Mouse (Mus musculus) stomach, embryonic 16.5 days (tissue): ENCODE data around the gene Hist1h1c. TPM values are rescaled to one million over a fixed set of nuclear protein-coding genes. Genes with fewer than 3 reads are reported as not detected.

Source experiments
- ATAC-seq: fragments of 200-750 bp; cut with Nextera tagmentation; 2 replicates; pipeline ENCODE4 v1.8.0; 2017; ENCODE audit warnings: moderate number of reproducible peaks, moderate TSS enrichment; ENCODE audit not compliant: insufficient read depth, low FRiP score
- H3K27ac ChIP-seq: fragments of 300-500 bp; sonication (generic); 2 replicates; pipeline ENCODE4 v1.5.1; 2014; ENCODE audit warnings: low read length
- H3K27me3 ChIP-seq: fragments of 300-500 bp; sonication (generic); 2 replicates; pipeline ENCODE4 v1.6.1; 2014; ENCODE audit warnings: low read length, control low read depth, mixed read lengths; ENCODE audit not compliant: control insufficient read depth, insufficient read depth
- H3K36me3 ChIP-seq: fragments of 300-500 bp; sonication (generic); 2 replicates; pipeline ENCODE4 v1.6.1; 2014; ENCODE audit warnings: low read length; ENCODE audit not compliant: control insufficient read depth, insufficient read depth
- H3K4me1 ChIP-seq: fragments of 300-500 bp; sonication (generic); 2 replicates; pipeline ENCODE4 v1.6.1; 2014; ENCODE audit warnings: low read length, control low read depth, mixed read lengths; ENCODE audit not compliant: control insufficient read depth, insufficient read depth
- H3K4me2 ChIP-seq: fragments of 300-500 bp; sonication (generic); 2 replicates; pipeline ENCODE4 v1.6.1; 2014; ENCODE audit warnings: low read depth, low read length, mixed read lengths
- H3K4me3 ChIP-seq: fragments of 300-500 bp; sonication (generic); replicated peaks from 2 replicates; pipeline ENCODE4 v1.5.1; 2014; ENCODE audit warnings: mild to moderate bottlenecking, low read length
- H3K9ac ChIP-seq: fragments of 300-500 bp; sonication (generic); 2 replicates; pipeline ENCODE4 v1.6.1; 2014; ENCODE audit warnings: low read length
- H3K9me3 ChIP-seq: fragments of 300-500 bp; sonication (generic); replicated peaks from 2 replicates; pipeline ENCODE4 v1.6.1; 2016; ENCODE audit warnings: low read length, control low read depth; ENCODE audit not compliant: control insufficient read depth
- WGBS: fragments of 180-500 bp; shearing (Covaris S2); extraction: QIAGEN DNeasy Blood & Tissue Kit; methylation state at CpG from one replicate; pipeline ENCODE4 v1.1.7; 2014; 5-methylcytosine and 5-hydroxymethylcytosine counted together
- polyA plus RNA-seq: library from polyadenylated mRNA; unstranded; fragments of >200 nt; fragmentation: Nextera tagmentation; extraction: Ambion mirVana; gene quantifications from 2 replicates; pipeline ENCODE4 v1.2.1, GENCODE M21; 2015

The Hist1h1c gene
- polyA plus RNA-seq: 53.4 and 58.0 TPM in 2 replicates

DNA sequence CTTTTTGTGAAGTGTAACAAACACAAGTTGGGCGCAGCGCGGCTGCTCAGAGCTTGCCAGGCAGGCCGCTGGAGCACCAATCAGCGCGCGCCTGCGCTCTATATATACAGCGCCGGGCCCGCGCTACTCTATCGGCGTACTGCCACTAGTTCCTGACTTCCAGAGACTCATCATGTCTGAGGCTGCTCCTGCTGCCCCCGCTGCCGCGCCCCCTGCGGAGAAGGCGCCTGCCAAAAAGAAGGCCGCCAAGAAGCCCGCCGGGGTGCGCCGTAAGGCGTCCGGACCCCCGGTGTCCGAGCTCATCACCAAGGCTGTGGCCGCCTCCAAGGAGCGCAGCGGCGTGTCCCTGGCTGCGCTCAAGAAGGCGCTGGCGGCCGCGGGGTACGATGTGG is at the start of gene Hist1h1c:
Hist1h1c (plus strand) TSS at position 132 of the 392 bp plus-strand sequence.
- H3K4me2 ChIP-seq: peak within 1 kb of the TSS; percentile 91
- under 1% methylated on average over 32 of the region's 38 CpGs for WGBS
- ATAC-seq: peak; percentile 92

DNA sequence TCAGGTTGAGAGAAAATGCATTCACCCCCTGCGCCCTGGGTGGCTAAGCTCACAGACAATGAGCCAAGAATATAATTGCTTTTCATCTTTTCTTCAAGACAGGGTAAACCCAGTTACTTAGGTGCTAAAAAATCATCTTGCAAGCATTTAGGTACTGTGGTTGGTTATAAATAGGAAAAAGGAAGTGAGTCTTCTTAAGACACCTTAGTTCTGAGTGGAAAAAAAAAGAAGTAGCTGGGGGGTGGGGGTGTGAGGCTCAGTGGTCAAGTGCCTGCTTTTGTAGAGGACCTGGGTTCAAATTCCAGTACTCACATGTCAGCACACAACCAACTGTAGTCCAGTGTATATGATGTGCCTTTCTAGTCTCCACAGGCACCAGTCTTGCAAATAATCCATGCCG is 49.7 kb upstream of the Hist1h1c start:
- 92% methylated on average over 2 of the region's 2 CpGs for WGBS
- H3K4me1 ChIP-seq: peaks cover 3% of the 10 kb centered on the region; the same call in 1 of the 2 replicates
- H3K9ac ChIP-seq: no peak overlapping the region
- H3K4me2 ChIP-seq: no peak overlapping the region
- no peak overlapping the region for H3K4me3 ChIP-seq
- no peak overlapping the region for H3K27ac ChIP-seq
- no peaks in the 10 kb centered on the region for H3K27me3 ChIP-seq
- no peaks in the 10 kb centered on the region for H3K36me3 ChIP-seq
- no peaks in the 10 kb centered on the region for H3K9me3 ChIP-seq
- ATAC-seq: no peak

More for the DNA sequence above, at the start of gene Hist1h1c:
- peak within 1 kb of the TSS; percentile 99 for H3K27ac ChIP-seq
- H3K27me3 ChIP-seq: no peaks in the 10 kb centered on the region
- peaks cover 13% of the 10 kb centered on the region; the same call in 1 of the 2 replicates for H3K4me1 ChIP-seq
- H3K4me3 ChIP-seq: peak within 1 kb of the TSS; percentile 70
- no peaks in the 10 kb centered on the region for H3K36me3 ChIP-seq
- H3K9me3 ChIP-seq: no peaks in the 10 kb centered on the region
- peak within 1 kb of the TSS; percentile 85 for H3K9ac ChIP-seq

DNA sequence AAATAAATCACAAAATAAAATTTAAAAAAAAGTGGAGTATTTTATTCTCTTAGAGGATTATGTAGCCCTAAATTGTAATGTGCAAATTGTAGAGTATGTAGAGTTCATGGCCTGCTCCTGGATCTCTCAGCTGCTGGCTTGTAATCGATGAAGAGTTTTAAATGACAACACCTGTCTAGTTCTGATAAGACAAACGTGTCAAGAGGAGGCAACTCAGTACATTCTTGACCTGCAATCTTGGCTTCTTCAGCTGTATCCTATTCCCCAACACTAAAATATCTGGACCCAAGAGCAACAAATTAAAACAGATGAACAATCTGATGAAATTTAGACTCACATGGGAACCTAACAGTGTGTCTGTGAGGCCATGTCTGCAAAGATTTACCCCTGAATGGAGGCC is 49.1 kb upstream of the Hist1h1c start:
- H3K4me1 ChIP-seq: peaks cover 3% of the 10 kb centered on the region; the same call in 1 of the 2 replicates
- H3K4me3 ChIP-seq: no peak overlapping the region
- H3K27ac ChIP-seq: no peak overlapping the region
- H3K4me2 ChIP-seq: no peak overlapping the region
- WGBS: 74% methylated on average over 2 of the region's 2 CpGs
- ATAC-seq: no peak
- H3K36me3 ChIP-seq: no peaks in the 10 kb centered on the region
- H3K27me3 ChIP-seq: no peaks in the 10 kb centered on the region
- no peak overlapping the region for H3K9ac ChIP-seq
- H3K9me3 ChIP-seq: no peaks in the 10 kb centered on the region

DNA sequence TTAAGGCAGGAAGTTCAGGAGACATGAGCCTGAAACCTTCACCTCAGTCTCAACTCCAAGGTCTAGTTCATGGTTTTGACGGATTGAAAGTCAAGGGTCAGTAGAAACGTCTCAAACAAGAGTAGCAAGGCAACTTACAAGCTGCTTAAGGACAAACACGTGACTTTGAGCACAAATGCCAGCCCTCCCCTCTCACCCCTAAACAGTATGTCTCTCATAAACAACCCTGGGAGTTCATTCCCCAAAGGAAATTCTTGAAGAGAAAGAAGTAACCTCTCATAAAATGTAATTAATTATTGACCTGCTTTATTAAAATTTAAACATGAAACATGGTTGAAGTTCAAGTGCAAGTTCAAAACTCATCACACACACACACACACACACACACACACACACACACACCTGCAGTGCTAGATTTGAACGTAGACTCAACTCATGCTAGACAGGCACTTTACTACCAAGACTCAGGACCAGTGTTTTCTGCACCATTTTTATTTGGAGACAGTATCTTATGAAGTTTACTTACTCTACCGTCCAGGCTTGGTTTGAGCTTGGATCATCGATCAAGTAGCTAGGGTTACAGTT is 44.7 kb upstream of the Hist1h1c start:
- no peak overlapping the region for H3K4me2 ChIP-seq
- H3K27me3 ChIP-seq: no peaks in the 10 kb centered on the region
- no peaks in the 10 kb centered on the region for H3K9me3 ChIP-seq
- ATAC-seq: no peak
- H3K4me3 ChIP-seq: no peak overlapping the region
- no peaks in the 10 kb centered on the region for H3K36me3 ChIP-seq
- H3K4me1 ChIP-seq: 0 out of 2 replicates have a peak, but pooled peaks cover 2% of the 10 kb centered on the region
- WGBS: 73% methylated on average over 6 of the region's 6 CpGs
- no peak overlapping the region for H3K27ac ChIP-seq
- H3K9ac ChIP-seq: no peak overlapping the region

DNA sequence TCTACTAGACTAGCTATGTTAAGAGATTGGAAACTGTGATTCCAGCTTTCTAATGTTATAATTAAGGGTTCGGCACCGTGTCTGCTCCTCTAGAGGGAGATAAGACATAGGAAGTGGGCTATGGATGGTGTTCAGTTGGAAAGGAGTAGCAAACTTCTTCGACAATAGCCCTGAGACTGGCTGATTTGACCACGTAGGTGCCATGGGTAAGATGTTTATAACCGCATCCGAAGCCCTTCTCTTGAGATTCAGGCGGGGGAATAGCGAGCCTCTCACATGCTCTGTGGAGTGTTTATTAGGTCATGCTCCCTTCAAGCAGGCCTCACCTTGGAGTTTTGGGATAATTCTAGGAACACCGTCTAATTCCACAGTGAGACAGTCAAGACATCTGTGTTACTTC is 43.7 kb upstream of the Hist1h1c start:
- ATAC-seq: no peak
- Histone ChIP-seq H3K27me3 (no peaks in the 10 kb centered on the region), H3K9ac (no peak overlapping the region), H3K9me3 (no peaks in the 10 kb centered on the region), H3K4me1 (0 out of 2 replicates have a peak, but pooled peaks cover 2% of the 10 kb centered on the region), H3K4me2 (no peak overlapping the region), H3K4me3 (no peak overlapping the region), H3K36me3 (no peaks in the 10 kb centered on the region), H3K27ac (no peak overlapping the region)
- WGBS: 91% methylated on average over 9 of the region's 9 CpGs

DNA sequence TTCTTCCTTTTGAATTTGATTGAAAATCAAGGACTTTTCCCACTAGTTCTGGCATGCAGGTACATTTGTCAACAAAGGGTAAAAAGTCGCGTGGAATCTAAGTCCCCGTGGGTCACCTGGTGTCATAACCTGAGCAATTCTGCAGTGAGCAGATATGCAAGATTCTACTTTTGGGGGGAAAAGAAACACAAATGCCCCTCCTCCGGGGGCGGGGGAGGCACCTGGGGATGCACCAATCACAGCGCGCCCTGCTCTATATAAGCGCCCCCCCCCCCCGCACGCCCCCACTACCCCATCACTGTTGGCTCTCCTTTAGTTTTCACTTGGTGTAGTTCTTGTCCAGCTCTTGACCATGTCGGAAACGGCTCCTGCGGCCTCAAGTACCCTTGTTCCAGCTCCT is 43.1 kb upstream of the Hist1h1c start, which contains the start of gene Hist1h1t:
Hist1h1t (plus strand) TSS at position 301 of the 400 bp plus-strand sequence.
- no peaks in the 10 kb centered on the region for H3K36me3 ChIP-seq
- 46% methylated on average over 13 of the region's 13 CpGs for WGBS
- no peaks in the 10 kb centered on the region for H3K27me3 ChIP-seq
- H3K4me1 ChIP-seq: 0 out of 2 replicates have a peak, but pooled peaks cover 2% of the 10 kb centered on the region
- peak within 1 kb of the TSS; percentile 21; the same call in 1 of the 2 replicates for H3K9ac ChIP-seq
- H3K27ac ChIP-seq: no peak within 1 kb of the TSS
- H3K4me3 ChIP-seq: no peak within 1 kb of the TSS
- no peaks in the 10 kb centered on the region for H3K9me3 ChIP-seq
- H3K4me2 ChIP-seq: no peak within 1 kb of the TSS
- ATAC-seq: no peak

DNA sequence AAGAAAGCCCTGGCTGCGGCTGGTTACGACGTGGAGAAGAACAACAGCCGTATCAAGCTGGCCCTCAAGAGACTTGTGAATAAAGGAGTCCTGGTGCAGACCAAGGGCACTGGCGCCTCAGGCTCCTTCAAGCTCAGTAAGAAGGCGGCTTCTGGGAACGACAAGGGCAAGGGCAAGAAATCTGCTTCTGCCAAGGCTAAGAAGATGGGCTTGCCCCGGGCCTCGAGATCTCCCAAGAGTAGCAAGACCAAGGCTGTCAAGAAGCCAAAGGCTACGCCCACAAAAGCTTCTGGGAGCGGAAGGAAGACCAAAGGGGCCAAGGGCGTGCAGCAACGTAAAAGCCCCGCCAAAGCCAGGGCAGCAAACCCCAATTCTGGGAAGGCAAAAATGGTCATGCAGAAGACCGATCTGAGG is 42.5 kb upstream of the Hist1h1c start:
- Histone ChIP-seq H3K9ac (peak overlapping the region; percentile 21; the same call in 1 of the 2 replicates), H3K4me3 (no peak overlapping the region), H3K36me3 (no peaks in the 10 kb centered on the region), H3K9me3 (no peaks in the 10 kb centered on the region), H3K27me3 (no peaks in the 10 kb centered on the region), H3K27ac (no peak overlapping the region), H3K4me2 (no peak overlapping the region), H3K4me1 (0 out of 2 replicates have a peak, but pooled peaks cover 4% of the 10 kb centered on the region)
- no peak for ATAC-seq
- WGBS: 65% methylated on average over 15 of the region's 15 CpGs

DNA sequence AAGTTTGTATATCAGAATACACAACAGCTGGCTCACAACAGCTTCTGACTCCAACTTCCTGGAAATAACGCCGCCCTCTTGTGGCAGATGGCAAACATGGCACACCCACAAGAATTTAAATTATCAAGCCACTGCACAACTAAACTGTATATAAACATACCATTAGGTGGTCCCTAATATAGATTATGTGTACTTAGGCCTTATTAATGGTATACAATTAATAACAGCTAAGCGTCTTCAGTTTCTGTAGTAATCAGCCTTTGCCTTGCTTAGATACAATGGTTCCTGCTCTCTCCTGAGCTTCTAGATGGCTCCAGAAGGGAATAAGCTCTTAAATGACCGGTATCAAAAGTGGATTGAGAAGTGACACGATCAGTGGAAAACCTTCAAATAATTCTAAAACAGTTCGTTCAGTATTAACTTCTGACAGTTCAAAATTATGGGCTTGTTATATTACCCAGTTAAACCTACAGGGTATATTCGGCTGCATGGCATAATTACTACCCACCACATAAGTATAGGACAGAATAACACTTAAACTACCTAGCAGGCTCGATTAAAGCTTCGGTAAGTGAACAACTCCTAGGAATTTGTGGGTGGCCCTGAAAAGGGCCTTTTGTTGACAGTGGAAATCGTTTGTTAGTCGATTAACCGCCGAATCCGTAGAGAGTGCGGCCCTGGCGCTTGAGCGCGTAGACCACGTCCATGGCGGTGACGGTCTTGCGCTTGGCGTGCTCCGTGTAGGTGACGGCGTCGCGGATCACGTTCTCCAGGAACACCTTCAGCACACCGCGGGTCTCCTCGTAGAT is 40.9 kb upstream of the Hist1h1c start:
- Histone ChIP-seq H3K4me1 (0 out of 2 replicates have a peak, but pooled peaks cover 4% of the 10 kb centered on the region), H3K4me3 (peak overlapping the region; percentile 53), H3K36me3 (no peaks in the 10 kb centered on the region), H3K4me2 (peak overlapping the region; percentile 71), H3K27ac (peak overlapping the region; percentile 92), H3K9me3 (no peaks in the 10 kb centered on the region), H3K27me3 (no peaks in the 10 kb centered on the region), H3K9ac (peak overlapping the region; percentile 71)
- peak; percentile 30; the same call in 1 of the 2 replicates for ATAC-seq
- WGBS: under 1% methylated on average over 21 of the region's 32 CpGs

DNA sequence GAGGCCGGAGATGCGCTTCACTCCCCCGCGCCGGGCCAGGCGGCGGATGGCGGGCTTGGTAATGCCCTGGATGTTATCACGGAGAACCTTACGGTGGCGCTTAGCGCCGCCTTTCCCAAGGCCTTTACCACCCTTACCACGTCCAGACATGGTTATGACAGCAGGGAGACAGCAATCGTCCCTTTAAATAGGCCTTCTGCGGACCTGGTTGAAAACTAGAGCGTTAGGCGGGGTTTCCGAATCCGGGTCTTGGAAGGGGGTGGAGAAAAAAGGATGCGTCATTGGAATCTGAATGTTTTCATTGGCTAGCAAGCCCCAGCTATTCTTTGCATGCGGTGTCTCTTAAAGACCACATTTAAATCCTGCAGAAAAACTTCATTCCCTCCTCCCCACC is 40.3 kb upstream of the Hist1h1c start, which contains the start of gene Hist1h4c:
Hist1h4c (minus strand) TSS at position 155 of the 394 bp plus-strand sequence.
- H3K4me3 ChIP-seq: peak within 1 kb of the TSS; percentile 53
- no peaks in the 10 kb centered on the region for H3K9me3 ChIP-seq
- H3K36me3 ChIP-seq: no peaks in the 10 kb centered on the region
- peak within 1 kb of the TSS; percentile 92 for H3K27ac ChIP-seq
- peak within 1 kb of the TSS; percentile 71 for H3K9ac ChIP-seq
- no peaks in the 10 kb centered on the region for H3K27me3 ChIP-seq
- H3K4me1 ChIP-seq: 0 out of 2 replicates have a peak, but pooled peaks cover 4% of the 10 kb centered on the region
- H3K4me2 ChIP-seq: peak within 1 kb of the TSS; percentile 71
- ATAC-seq: peak; percentile 96
- WGBS: under 1% methylated on average over 20 of the region's 22 CpGs
